Mouse (Mus musculus): ENCODE results near the gene Derl3. TPM values are rescaled to one million over a fixed set of nuclear protein-coding genes. Genes with fewer than 3 reads are reported as not detected.

Gene Derl3
- polyA plus RNA-seq, 1 experiment from 2014 or later = 1.2 TPM

Other genes with a start within 250 kb of the Derl3 start
- 2.3 and 2.5 TPM in 2 replicates for gene Susd2, start 249.4 kb upstream of the Derl3 start, polyA plus RNA-seq (2014; fragmentation: Nextera tagmentation; extraction: Ambion mirVana)
- gene Cabin1, start 129.1 kb upstream of the Derl3 start, polyA plus RNA-seq (2014; fragmentation: Nextera tagmentation; extraction: Ambion mirVana) = 47.2 and 54.5 TPM in 2 replicates
- 75.9 and 94.5 TPM in 2 replicates for gene Ddt, start 120.0 kb upstream of the Derl3 start, polyA plus RNA-seq (2014; fragmentation: Nextera tagmentation; extraction: Ambion mirVana)
- not detected in 2 replicates for gene Gm20441, start 112.5 kb upstream of the Derl3 start, polyA plus RNA-seq (2014; fragmentation: Nextera tagmentation; extraction: Ambion mirVana)
- gene Gstt3, start 112.0 kb upstream of the Derl3 start, polyA plus RNA-seq (2014; fragmentation: Nextera tagmentation; extraction: Ambion mirVana) = 0.23 and 1.1 TPM in 2 replicates
- gene Gstt1, start 94.8 kb upstream of the Derl3 start, polyA plus RNA-seq (2014; fragmentation: Nextera tagmentation; extraction: Ambion mirVana) = 9.8 and 12.4 TPM in 2 replicates
- not detected in 2 replicates for gene Gstt4, start 70.9 kb upstream of the Derl3 start, polyA plus RNA-seq (2014; fragmentation: Nextera tagmentation; extraction: Ambion mirVana)
- 3.8 and 4.3 TPM in 2 replicates for gene Gstt2, start 56.0 kb upstream of the Derl3 start, polyA plus RNA-seq (2014; fragmentation: Nextera tagmentation; extraction: Ambion mirVana)
- 1,381 and 1,864 TPM in 2 replicates for gene Mif, start 33.2 kb upstream of the Derl3 start, polyA plus RNA-seq (2014; fragmentation: Nextera tagmentation; extraction: Ambion mirVana)
- 277 and 283 TPM in 2 replicates for gene Smarcb1, start 28.2 kb downstream of the Derl3 start, polyA plus RNA-seq (2014; fragmentation: Nextera tagmentation; extraction: Ambion mirVana)
- 44.2 and 76.8 TPM in 2 replicates for gene Chchd10, start 39.7 kb downstream of the Derl3 start, polyA plus RNA-seq (2014; fragmentation: Nextera tagmentation; extraction: Ambion mirVana)
- 13.3 and 16.5 TPM in 2 replicates for gene Mmp11, start 43.1 kb downstream of the Derl3 start, polyA plus RNA-seq (2014; fragmentation: Nextera tagmentation; extraction: Ambion mirVana)
- gene Gm867, start 47.3 kb downstream of the Derl3 start, polyA plus RNA-seq (2014; fragmentation: Nextera tagmentation; extraction: Ambion mirVana) = 0.22 and 0.53 TPM in 2 replicates
- gene Vpreb3, start 49.6 kb downstream of the Derl3 start, polyA plus RNA-seq (2014; fragmentation: Nextera tagmentation; extraction: Ambion mirVana) = not detected in 2 replicates
- gene Gm5134, start 61.1 kb downstream of the Derl3 start, polyA plus RNA-seq (2014; fragmentation: Nextera tagmentation; extraction: Ambion mirVana) = not detected in 2 replicates
- 11.9 and 14.6 TPM in 2 replicates for gene Zfp280b, start 139.2 kb downstream of the Derl3 start, polyA plus RNA-seq (2014; fragmentation: Nextera tagmentation; extraction: Ambion mirVana)
- not detected in 2 replicates for gene Slc5a4b, start 217.5 kb downstream of the Derl3 start, polyA plus RNA-seq (2014; fragmentation: Nextera tagmentation; extraction: Ambion mirVana)

Data from midbrain, embryonic 14.5 days (tissue).